ENCODE assay signal across 9 mouse cellular contexts in genomic region chr4:141021614-141021929, GRCm38 (mm10). TPM values are rescaled to one million over a fixed set of nuclear protein-coding genes. Genes with fewer than 3 reads are reported as not detected.
DNase-seq lines count a peak whose midpoint lies in the region; ATAC-seq and TF ChIP-seq lines count a peak whose summit lies in the region.
"Had no signal": no experiment of that assay in that cellular context is flagged by ENCODE, and none has a peak within 500 bp of the region (broad histone marks: within the 10 kb centered on the region; RNA-seq: fewer than 3 reads in every experiment).

No protein-coding gene starts in this region.

- no peak for TF ChIP-seq CTCF in layer of hippocampus, adult 2 months (conservative IDR thresholded peaks at IDR 0.05)

- no peak overlapping the region for H3K4me3 ChIP-seq in layer of hippocampus, adult 2 months
- H3K4me3 ChIP-seq in hindbrain, embryonic 13.5 days = no peak overlapping the region
- H3K4me3 ChIP-seq in midbrain, embryonic 16.5 days (ENCODE audit: low read depth, low read length) = no peak overlapping the region

- DNase-seq in layer of hippocampus, adult 2 months (ENCODE audit: low spot score in 2 of 2) = no peak
- no peak for DNase-seq in layer of hippocampus, adult 9-10 months (ENCODE audit: low spot score)
- peak; percentile 76 to 78 for DNase-seq in cerebellum, postnatal 25 days
- no peak for DNase-seq in urinary bladder, postnatal 36 days (ENCODE audit: low spot score in 2 of 2)
- no peak for DNase-seq in adrenal gland, postnatal 4 days (ENCODE audit: low spot score in 2 of 2)
- DNase-seq in adrenal gland, postnatal 25 days = no peak
- DNase-seq: kidney, adult 9 months had no signal

- H3K27ac ChIP-seq in layer of hippocampus, adult 2 months = peak overlapping the region; percentile 72
- peak overlapping the region; percentile 91 for H3K27ac ChIP-seq in hindbrain, embryonic 13.5 days
- peak overlapping the region; percentile 80 for H3K27ac ChIP-seq in midbrain, embryonic 16.5 days (ENCODE audit: low read length)

- 39% methylated on average over 11 of the region's 11 CpGs for WGBS in hindbrain, embryonic 13.5 days
- WGBS in midbrain, embryonic 16.5 days = 37% methylated on average over 11 of the region's 11 CpGs

- peaks cover 54% of the 10 kb centered on the region for H3K4me1 ChIP-seq in hindbrain, embryonic 13.5 days (replicated peaks)
- peaks cover 19% of the 10 kb centered on the region; the same call in 1 of the 2 replicates for H3K4me1 ChIP-seq in midbrain, embryonic 16.5 days (ENCODE audit: control insufficient read depth, insufficient read depth, low read length)

- H3K9me3 ChIP-seq in hindbrain, embryonic 13.5 days = no peaks in the 10 kb centered on the region
- H3K9me3 ChIP-seq in midbrain, embryonic 16.5 days (replicated peaks; ENCODE audit: control insufficient read depth, low read length, poor library complexity, severe bottlenecking) = no peaks in the 10 kb centered on the region

- peaks cover 64% of the 10 kb centered on the region for H3K36me3 ChIP-seq in hindbrain, embryonic 13.5 days
- H3K36me3 ChIP-seq in midbrain, embryonic 16.5 days (ENCODE audit: control insufficient read depth, insufficient read depth, low read length) = peaks cover 6% of the 10 kb centered on the region; the same call in 1 of the 2 replicates

- peak; percentile 34 for ATAC-seq in hindbrain, embryonic 13.5 days (ENCODE audit: low FRiP score)
- ATAC-seq in midbrain, embryonic 16.5 days = peak; percentile 29; the same call in 1 of the 2 replicates

- H3K4me2 ChIP-seq in hindbrain, embryonic 13.5 days = no peak overlapping the region
- no peak overlapping the region for H3K4me2 ChIP-seq in midbrain, embryonic 16.5 days (ENCODE audit: low read length)

- H3K9ac ChIP-seq in hindbrain, embryonic 13.5 days = peak overlapping the region; percentile 61; the same call in 1 of the 2 replicates
- H3K9ac ChIP-seq in midbrain, embryonic 16.5 days (ENCODE audit: low read depth, low read length) = no peak overlapping the region; the same call in 1 of the 2 replicates

- no peaks in the 10 kb centered on the region for H3K27me3 ChIP-seq in hindbrain, embryonic 13.5 days
- H3K27me3 ChIP-seq in midbrain, embryonic 16.5 days (ENCODE audit: control insufficient read depth, insufficient read depth, low read depth, low read length) = no peaks in the 10 kb centered on the region

RNA-seq across cellular contexts. Expression of gene Mfap2, which starts 11.4 kb away (rescaled TPM):
- total RNA-seq in layer of hippocampus, adult 2 months (2021) = 1 to 10 TPM; 4.5 to 6.9 TPM
- polyA plus RNA-seq in hindbrain, embryonic 13.5 days (2015; fragmentation: Nextera tagmentation; extraction: Ambion mirVana) = 198 and 227 TPM in 2 replicates
- polyA plus RNA-seq in midbrain, embryonic 16.5 days (2015; fragmentation: Nextera tagmentation; extraction: Ambion mirVana) = 121 and 141 TPM in 2 replicates
- total RNA-seq in adrenal gland, postnatal 4 days (2021) = 100 to 1,000 TPM in 1 of 2 experiments, 10 to 100 TPM in 1; 98.0 to 106 TPM
- total RNA-seq in adrenal gland, postnatal 25 days (2021) = 10.7 and 11.1 TPM in 2 replicates

RNA-seq across cellular contexts. Expression of gene Atp13a2, which starts 34.9 kb away (rescaled TPM):
- total RNA-seq in layer of hippocampus, adult 2 months (2021) = 100 to 1,000 TPM; 155 to 162 TPM
- polyA plus RNA-seq in hindbrain, embryonic 13.5 days (2015; fragmentation: Nextera tagmentation; extraction: Ambion mirVana) = 140 TPM in 2 replicates
- 174 and 190 TPM in 2 replicates for polyA plus RNA-seq in midbrain, embryonic 16.5 days (2015; fragmentation: Nextera tagmentation; extraction: Ambion mirVana)
- 10 to 100 TPM; 58.8 to 63.5 TPM for total RNA-seq in adrenal gland, postnatal 4 days (2021)
- 35.9 and 53.3 TPM in 2 replicates for total RNA-seq in adrenal gland, postnatal 25 days (2021)

RNA-seq across cellular contexts. Expression of gene Crocc, which starts 38.8 kb away (rescaled TPM):
- total RNA-seq in layer of hippocampus, adult 2 months (2021) = 10 to 100 TPM; 83.1 to 89.8 TPM
- polyA plus RNA-seq in hindbrain, embryonic 13.5 days (2015; fragmentation: Nextera tagmentation; extraction: Ambion mirVana) = 6.0 and 6.2 TPM in 2 replicates
- polyA plus RNA-seq in midbrain, embryonic 16.5 days (2015; fragmentation: Nextera tagmentation; extraction: Ambion mirVana) = 5.3 and 6.3 TPM in 2 replicates
- total RNA-seq in adrenal gland, postnatal 4 days (2021) = 10 to 100 TPM; 16.3 to 24.0 TPM
- total RNA-seq in adrenal gland, postnatal 25 days (2021) = 10.2 and 16.1 TPM in 2 replicates

RNA-seq across cellular contexts. Expression of gene Necap2, which starts 56.6 kb away (rescaled TPM):
- 10 to 100 TPM; 41.6 to 42.2 TPM for total RNA-seq in layer of hippocampus, adult 2 months (2021)
- polyA plus RNA-seq in hindbrain, embryonic 13.5 days (2015; fragmentation: Nextera tagmentation; extraction: Ambion mirVana) = 52.6 and 57.3 TPM in 2 replicates
- 52.5 and 55.9 TPM in 2 replicates for polyA plus RNA-seq in midbrain, embryonic 16.5 days (2015; fragmentation: Nextera tagmentation; extraction: Ambion mirVana)
- total RNA-seq in adrenal gland, postnatal 4 days (2021) = 10 to 100 TPM; 66.0 to 69.1 TPM
- total RNA-seq in adrenal gland, postnatal 25 days (2021) = 56.2 and 67.2 TPM in 2 replicates

Comparison
In these comparisons a context has a peak if more than half of its experiments do, and no peak if none do; other contexts are left out.
1. DNase-seq: peak in cerebellum, postnatal 25 days (2 of 2); none in layer of hippocampus, adult 2 months (0 of 2), layer of hippocampus, adult 9-10 months (single experiment), urinary bladder, postnatal 36 days (0 of 2), adrenal gland, postnatal 4 days (0 of 2) and adrenal gland, postnatal 25 days (single experiment).
2. Peak in every context shown above with its lines, with median percentiles within 50 percentile points of each other: H3K27ac ChIP-seq.